Mouse (Mus musculus) cerebellum, adult 2 months (tissue): Measurements from ENCODE around the gene Eno2. TPM values are rescaled to one million over a fixed set of nuclear protein-coding genes. Genes with fewer than 3 reads are reported as not detected.
"Not testable (repeated sequence)": the region's sequence is repeated elsewhere in the genome, so short reads cannot be mapped to it uniquely, and the experiment has no call there.

Source experiments
- DNase-seq, 2 experiments: peaks; one replicate each; pipeline ENCODE4 v3.0.0; 2021
- H3K27ac ChIP-seq: fragments of 200-500 bp; 2 replicates; pipeline ENCODE4 v1.5.1; 2012; ENCODE audit warnings: low read length, control low read depth, inconsistent platforms; ENCODE audit not compliant: insufficient read depth
- H3K27me3 ChIP-seq: fragments of 200-500 bp; 2 replicates; pipeline ENCODE4 v1.6.1; 2012; ENCODE audit warnings: inconsistent platforms, mild to moderate bottlenecking, low read length, moderate library complexity; ENCODE audit not compliant: control insufficient read depth, insufficient read depth
- H3K4me1 ChIP-seq: fragments of 200-500 bp; 2 replicates; pipeline ENCODE4 v1.6.1; 2011; ENCODE audit warnings: low read length; ENCODE audit not compliant: control insufficient read depth, insufficient read depth
- H3K4me3 ChIP-seq: fragments of 200-500 bp; replicated peaks from 2 replicates; pipeline ENCODE3; 2011; ENCODE audit warnings: mild to moderate bottlenecking, low read depth, low read length, control low read depth; ENCODE audit not compliant: insufficient read depth
- CTCF ChIP-seq: fragments of 200-500 bp; IDR thresholded peaks from 2 replicates; pipeline ENCODE4 v1.5.1; 2011; ENCODE audit warnings: low read depth, mild to moderate bottlenecking, control low read depth, low read length, moderate library complexity, borderline replicate concordance; ENCODE audit not compliant: insufficient read depth
- POLR2A ChIP-seq: fragments of 200-500 bp; IDR thresholded peaks from 2 replicates; pipeline ENCODE4 v1.6.1; 2011; ENCODE audit warnings: low read length, control low read depth, borderline replicate concordance; ENCODE audit not compliant: insufficient read depth
- WGBS: fragments of 180-500 bp; shearing (Covaris S2); methylation state at CpG from one replicate; pipeline ENCODE4 v1.1.7; 2018; 5-methylcytosine and 5-hydroxymethylcytosine counted together
- polyA plus RNA-seq: library from polyadenylated mRNA; depleted of rRNA; stranded (reverse); fragments of >200 nt; gene quantifications from 2 replicates; pipeline ENCODE4 v1.2.3, GENCODE M21; 2012

The Eno2 gene
- polyA plus RNA-seq, 1 experiment = 888 TPM

DNA sequence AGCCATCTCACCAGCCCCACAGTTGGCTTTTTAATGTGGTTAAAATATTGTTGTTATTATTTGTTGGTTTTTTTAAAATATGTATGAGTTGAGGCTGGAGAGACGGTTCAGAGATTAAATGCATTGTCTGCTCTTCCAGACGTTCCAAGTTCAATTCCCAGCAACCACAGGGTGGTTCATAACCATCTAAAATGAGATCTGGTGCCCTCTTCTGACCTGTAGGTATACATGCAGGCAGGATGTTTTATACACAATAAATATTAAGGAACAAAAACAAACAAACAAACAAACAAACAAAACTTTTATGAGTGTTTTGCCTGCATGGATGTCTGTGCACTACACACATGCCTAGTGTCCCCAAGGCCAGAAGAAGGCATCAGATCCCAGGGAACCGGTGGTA lies 33.6 kb upstream of the Eno2 start:
- WGBS = 77% methylated on average over 3 of the region's 3 CpGs
- no peak for DNase-seq
- Histone ChIP-seq H3K4me3 (no peak overlapping the region), H3K27ac (no peak overlapping the region), H3K27me3 (no peaks in the 10 kb centered on the region), H3K4me1 (peaks cover 7% of the 10 kb centered on the region; the same call in 1 of the 2 replicates)
- TF ChIP-seq POLR2A = no peak
- no peak for TF ChIP-seq CTCF

GRCm38 (mm10) chr6:124802400-124802799 lies 32.9 kb upstream of the Eno2 start:
- not testable (repeated sequence) for H3K27me3 ChIP-seq, H3K27ac ChIP-seq, H3K4me3 ChIP-seq, H3K4me1 ChIP-seq, DNase-seq
- WGBS = 37% methylated on average over 6 of the region's 9 CpGs

- H3K4me3 ChIP-seq = no peak overlapping the region
- no peak overlapping the region for H3K27ac ChIP-seq
- no peaks in the 10 kb centered on the region for H3K4me1 ChIP-seq
- WGBS = 89% methylated on average over 2 of the region's 2 CpGs
- TF ChIP-seq POLR2A = no peak
- TF ChIP-seq CTCF = no peak
- no peaks in the 10 kb centered on the region for H3K27me3 ChIP-seq
- no peak for DNase-seq
Measured at GRCm38 (mm10) chr6:124796200-124796599, 26.7 kb upstream of the Eno2 start.

GRCm38 (mm10) chr6:124795781-124796180 lies 26.3 kb upstream of the Eno2 start:
- WGBS = 79% methylated on average over 4 of the region's 4 CpGs
- Histone ChIP-seq H3K4me1 (no peaks in the 10 kb centered on the region), H3K27me3 (no peaks in the 10 kb centered on the region), H3K27ac (no peak overlapping the region), H3K4me3 (no peak overlapping the region)
- no peak for DNase-seq
- TF ChIP-seq CTCF (no peak), POLR2A (no peak)

GRCm38 (mm10) chr6:124791911-124792310 lies 22.4 kb upstream of the Eno2 start:
- no peaks in the 10 kb centered on the region for H3K27me3 ChIP-seq
- H3K27ac ChIP-seq = no peak overlapping the region
- TF ChIP-seq CTCF (no peak), POLR2A (no peak)
- no peak overlapping the region for H3K4me3 ChIP-seq
- peaks cover 7% of the 10 kb centered on the region; the same call in 1 of the 2 replicates for H3K4me1 ChIP-seq
- no peak for DNase-seq
- WGBS = 91% methylated on average over 3 of the region's 3 CpGs

GRCm38 (mm10) chr6:124790121-124790520 lies 20.6 kb upstream of the Eno2 start:
- DNase-seq = no peak
- Histone ChIP-seq H3K4me3 (no peak overlapping the region), H3K27ac (no peak overlapping the region), H3K27me3 (no peaks in the 10 kb centered on the region), H3K4me1 (peaks cover 19% of the 10 kb centered on the region; the same call in 1 of the 2 replicates)
- no peak for TF ChIP-seq POLR2A
- TF ChIP-seq CTCF = no peak
- 85% methylated on average over 4 of the region's 4 CpGs for WGBS

GRCm38 (mm10) chr6:124789519-124789918 lies 20.0 kb upstream of the Eno2 start:
- WGBS = 77% methylated on average over 4 of the region's 4 CpGs
- no peak for TF ChIP-seq POLR2A
- no peak for TF ChIP-seq CTCF

DNA sequence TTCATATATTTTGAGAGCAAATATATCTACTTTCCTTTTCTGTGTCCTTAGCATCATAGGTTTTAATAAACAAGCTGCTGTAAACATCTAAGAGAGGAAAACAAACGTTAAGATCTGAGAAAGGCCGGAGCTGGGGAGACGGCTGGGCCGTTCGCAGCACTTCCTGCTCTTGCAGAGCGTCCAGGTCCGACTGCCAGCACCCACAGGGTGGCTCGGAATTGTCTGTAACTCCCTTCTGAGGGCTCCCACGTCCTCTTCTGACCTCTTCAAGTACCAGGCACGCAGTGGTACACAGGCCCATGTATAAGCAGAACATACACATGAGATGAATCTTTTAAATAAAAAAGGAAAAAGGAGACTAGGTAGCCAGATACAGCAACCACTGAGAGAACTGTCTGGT lies 18.2 kb upstream of the Eno2 start:
- TF ChIP-seq CTCF = no peak
- TF ChIP-seq POLR2A = no peak
- DNase-seq = peak; percentile 57
- H3K4me1 ChIP-seq = peaks cover 19% of the 10 kb centered on the region; the same call in 1 of the 2 replicates
- H3K27ac ChIP-seq = 0 out of 2 replicates have a peak overlapping the region, but pooled peaks have one; percentile 29
- no peak overlapping the region for H3K4me3 ChIP-seq
- H3K27me3 ChIP-seq = no peaks in the 10 kb centered on the region
- 10% methylated on average over 10 of the region's 10 CpGs for WGBS

More at GRCm38 (mm10) chr6:124789519-124789918, 20.0 kb upstream of the Eno2 start:
- H3K27me3 ChIP-seq = no peaks in the 10 kb centered on the region
- H3K4me3 ChIP-seq = no peak overlapping the region
- no peak for DNase-seq
- no peak overlapping the region for H3K27ac ChIP-seq
- H3K4me1 ChIP-seq = peaks cover 19% of the 10 kb centered on the region; the same call in 1 of the 2 replicates
